Mouse (Mus musculus) left cerebral cortex, adult 2 months (tissue): ENCODE results near the gene Ank2. TPM values are rescaled to one million over a fixed set of nuclear protein-coding genes. Genes with fewer than 3 reads are reported as not detected.

Experiments
- DNase-seq, 2 experiments: peaks; one replicate each; pipeline ENCODE4 v3.0.0; 2021 to 2022; ENCODE audit warnings: low spot score in 2 of 2, mixed read lengths in 1 of 2; ENCODE audit errors: extremely low spot score in 1 of 2
- H3K27ac ChIP-seq: fragments of 200-600 bp; 2 replicates; pipeline ENCODE4 v1.8.1; 2022
- H3K4me3 ChIP-seq: fragments of 200-600 bp; 2 replicates; pipeline ENCODE4 v1.8.1; 2022
- CTCF ChIP-seq: fragments of 200-600 bp; IDR thresholded peaks from 2 replicates; pipeline ENCODE4 v1.8.1; 2022; ENCODE audit warnings: antibody characterized with exemption, mild to moderate bottlenecking, moderate library complexity
- intact Hi-C: fragments of 180-260 bp; cut with DNase I; formaldehyde crosslinking; loops from one replicate; pipeline ENCODE4 v1.15.1; 2025
- long read RNA-seq, 2 experiments: library from polyadenylated mRNA; stranded (forward); transcript quantifications; one replicate each; pipeline ENCODE4 v2.0.0; 2021; ENCODE audit warnings: borderline mapping rate in 2 of 2
- total RNA-seq, 2 experiments: library from RNA; stranded (reverse); gene quantifications; 2 replicates each; pipeline ENCODE4 v1.2.3; 2021

Ank2 gene
- total RNA-seq: 100 to 1,000 TPM; 905 to 916 TPM
- long read RNA-seq, experiment 1, full-length matches to known transcripts: 83 of 243 reads
- long read RNA-seq, experiment 1, partial matches to known transcripts: 75 of 243 reads
- long read RNA-seq, experiment 1, other reads (novel, unspliced or antisense): 85 of 243 reads
- long read RNA-seq, experiment 2, full-length matches to known transcripts: 79 of 227 reads
- long read RNA-seq, experiment 2, partial matches to known transcripts: 77 of 227 reads
- long read RNA-seq, experiment 2, other reads (novel, unspliced or antisense): 71 of 227 reads

DNA sequence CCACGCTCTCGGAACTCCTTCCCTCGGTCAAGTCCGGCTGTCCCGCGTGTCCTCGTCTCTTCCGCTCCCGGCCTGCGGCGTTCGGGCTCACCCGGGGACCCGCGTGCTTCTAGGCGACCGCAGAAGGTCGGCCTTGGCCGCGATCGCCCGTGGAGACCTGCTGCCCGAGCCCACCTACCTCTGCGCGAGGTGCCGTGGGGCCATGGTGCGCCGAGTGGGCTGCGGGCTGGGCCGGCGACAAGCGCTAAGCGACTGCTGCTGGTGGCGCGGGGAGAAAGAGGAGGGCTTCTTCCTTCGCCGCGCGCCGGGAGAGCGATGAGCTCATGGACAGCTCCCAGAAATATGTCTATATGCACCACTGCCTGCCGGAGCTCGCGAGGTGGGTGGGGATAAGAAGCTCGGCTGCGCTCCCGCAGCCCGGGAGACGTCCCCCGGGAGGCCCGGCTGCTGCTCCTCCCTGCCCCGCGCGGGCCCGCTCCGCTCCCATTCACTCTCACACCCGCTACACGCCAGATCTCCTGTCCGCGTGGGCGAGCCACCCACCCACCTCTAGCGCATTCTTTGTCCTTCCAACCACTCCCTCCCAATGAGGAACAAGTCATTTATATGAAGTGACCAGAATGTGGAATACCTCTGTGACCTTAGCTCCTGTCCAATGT, at the start of gene Ank2:
Gene Ank2 (minus strand): TSS at position 609 of the 659 bp plus-strand sequence.
- peak within 1 kb of the TSS; percentile 87 for H3K4me3 ChIP-seq
- TF ChIP-seq CTCF: no peak
- intact Hi-C loops: loop anchor here (2.0 kb wide), 1 partner anchor 54 kb away; the partner anchor contains the start of genes Larp7 and Zgrf1
- peak; percentile 69 to 70 for DNase-seq
- H3K27ac ChIP-seq: peak within 1 kb of the TSS; percentile 91

DNA sequence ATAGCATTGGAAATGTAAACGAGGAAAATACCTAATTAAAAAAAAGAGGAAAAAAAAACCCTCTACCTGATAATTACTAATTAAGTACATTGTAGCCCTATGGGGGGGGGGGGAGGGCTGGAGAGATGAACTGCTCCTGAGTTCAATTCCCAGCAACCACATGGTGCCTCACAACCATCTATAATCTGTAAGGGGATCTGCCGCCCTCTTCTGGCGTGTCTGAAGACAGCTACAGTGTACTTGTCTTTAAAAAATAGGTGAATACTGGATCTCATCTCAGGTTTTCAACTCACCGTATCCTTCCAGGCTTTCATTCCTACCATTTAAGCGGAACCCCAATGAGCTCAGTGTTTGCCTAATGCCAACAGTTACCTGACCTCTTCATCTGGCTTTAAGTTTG, 48.7 kb upstream of the Ank2 start:
- TF ChIP-seq CTCF: peak; percentile 56
- Histone ChIP-seq H3K27ac (no peak overlapping the region), H3K4me3 (no peak overlapping the region)
- intact Hi-C loops: no loop called here
- no peak for DNase-seq

DNA sequence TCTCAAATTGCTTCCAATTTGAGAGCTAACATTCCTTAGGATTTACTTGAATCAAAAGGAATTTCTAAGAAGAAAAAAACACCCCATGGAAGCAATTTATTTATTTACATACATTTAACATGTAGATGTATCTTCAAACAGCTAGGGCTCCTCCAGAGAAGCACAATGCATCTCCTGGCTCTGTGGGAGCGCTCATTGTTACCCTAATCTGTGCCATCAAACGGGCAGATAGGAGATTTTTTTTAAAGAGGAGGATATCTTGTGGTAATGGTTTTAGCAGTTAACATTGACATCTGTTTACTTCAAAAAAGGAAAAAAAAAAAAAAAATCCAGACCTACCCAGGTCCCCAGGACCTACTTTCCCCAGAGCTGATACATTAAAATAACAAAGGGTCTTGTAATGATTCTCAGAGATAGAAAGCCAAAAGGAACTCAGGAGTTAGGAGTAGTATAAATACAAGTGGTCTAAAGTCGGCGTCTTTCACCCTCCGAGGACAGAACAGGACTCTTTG, 45.5 kb upstream of the Ank2 start:
- no peak for DNase-seq
- no peak for TF ChIP-seq CTCF
- intact Hi-C loops: no loop called here
- no peak overlapping the region for H3K27ac ChIP-seq
- no peak overlapping the region for H3K4me3 ChIP-seq

DNA sequence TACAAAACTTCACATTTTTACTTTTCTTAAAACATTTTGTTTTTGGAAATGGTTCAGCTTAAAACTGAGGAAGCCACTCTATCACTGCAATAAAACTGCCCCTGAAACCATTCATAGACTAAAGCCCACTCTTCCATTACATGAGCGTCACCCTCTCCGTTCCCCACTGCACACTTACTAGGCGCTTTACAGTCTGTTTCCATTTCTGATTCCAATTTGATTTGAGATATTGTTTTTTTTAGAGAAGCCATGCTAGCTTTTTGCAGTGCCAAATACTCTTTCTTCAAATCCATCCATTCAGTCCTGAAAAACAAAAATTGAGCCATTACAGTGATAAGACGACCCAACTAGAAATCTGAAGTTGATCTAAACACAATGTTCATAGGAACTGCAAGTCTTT, 44.8 kb upstream of the Ank2 start:
- TF ChIP-seq CTCF: no peak
- H3K4me3 ChIP-seq: no peak overlapping the region
- no peak overlapping the region for H3K27ac ChIP-seq
- intact Hi-C loops: no loop called here
- no peak for DNase-seq

DNA sequence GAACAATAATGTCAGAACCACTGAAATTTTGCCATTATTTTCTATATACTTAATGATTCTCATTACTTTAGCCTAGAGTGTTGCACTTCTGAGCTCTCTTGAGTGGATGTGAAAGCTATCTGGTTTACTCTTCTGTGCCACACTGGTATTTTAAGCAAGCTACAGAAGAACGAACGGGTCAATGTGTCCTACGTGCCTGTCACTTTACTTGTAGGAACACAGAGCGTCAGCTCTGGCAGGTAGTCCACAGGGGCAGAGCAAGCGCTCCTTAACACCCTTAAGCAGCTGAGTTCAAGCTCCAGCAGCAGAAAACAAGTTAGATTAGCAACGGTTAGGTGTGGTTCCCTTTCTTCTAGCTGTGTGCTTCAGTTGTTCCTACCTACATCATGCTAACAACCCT, 40.0 kb upstream of the Ank2 start:
- intact Hi-C loops: no loop called here
- Histone ChIP-seq H3K27ac (no peak overlapping the region), H3K4me3 (no peak overlapping the region)
- TF ChIP-seq CTCF: no peak
- DNase-seq: no peak

DNA sequence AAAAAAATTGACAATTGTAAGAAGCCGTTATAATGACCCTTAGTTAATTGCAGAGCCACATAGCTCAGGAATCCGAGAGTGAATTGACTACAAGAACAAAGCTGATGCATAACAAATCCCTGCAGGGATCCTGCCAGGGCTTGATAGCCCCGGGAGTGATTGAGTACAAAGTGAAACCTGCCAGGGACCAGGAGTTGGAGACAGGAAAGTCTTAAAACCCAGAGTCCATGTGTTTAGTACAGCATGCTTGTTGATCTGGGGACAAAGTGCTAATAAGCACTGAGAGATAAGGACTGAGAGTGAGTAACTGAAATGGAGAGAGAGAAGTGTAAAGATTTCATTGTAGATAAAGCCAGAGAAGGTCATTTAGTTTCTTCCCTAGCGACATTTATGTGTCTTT, 31.1 kb upstream of the Ank2 start:
- intact Hi-C loops: no loop called here
- H3K4me3 ChIP-seq: no peak overlapping the region
- H3K27ac ChIP-seq: no peak overlapping the region
- TF ChIP-seq CTCF: no peak
- no peak for DNase-seq

DNA sequence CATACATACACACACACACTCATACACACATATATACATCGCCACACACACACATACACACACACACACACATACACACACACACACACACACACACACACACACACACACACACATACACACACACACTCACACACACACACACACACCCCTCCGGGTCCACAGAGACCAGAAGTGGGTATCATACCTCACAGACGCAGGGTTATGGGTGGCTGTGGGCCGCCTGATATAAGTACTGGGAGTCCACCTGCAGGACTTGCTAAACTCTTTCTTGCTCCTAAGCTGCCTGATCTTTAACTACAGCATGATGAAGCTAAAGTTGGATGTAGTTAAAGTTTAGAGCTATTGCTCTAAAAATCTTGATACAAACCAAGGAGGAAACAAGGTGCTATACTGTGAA, 30.7 kb upstream of the Ank2 start:
- no peak for TF ChIP-seq CTCF
- intact Hi-C loops: no loop called here
- DNase-seq: no peak
- Histone ChIP-seq H3K4me3 (no peak overlapping the region), H3K27ac (no peak overlapping the region)

DNA sequence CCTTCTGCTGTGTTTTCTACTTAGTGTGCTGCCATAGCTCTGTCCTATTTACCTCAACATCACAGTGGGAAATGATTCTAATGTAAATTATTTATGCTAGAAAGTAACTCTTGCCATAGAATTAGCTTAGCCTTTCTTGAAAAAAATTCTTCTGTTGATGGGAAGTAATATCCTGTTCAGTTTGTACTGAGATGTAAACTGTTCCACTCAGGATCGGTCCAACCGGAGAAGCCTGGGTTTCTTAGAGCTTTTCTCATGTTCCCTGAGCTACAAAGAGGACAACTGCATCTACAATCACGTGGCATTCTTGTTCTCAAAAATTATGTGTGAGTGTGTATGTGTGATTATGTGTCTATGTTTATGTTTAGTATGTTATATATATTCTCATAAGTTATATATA, 30.1 kb upstream of the Ank2 start:
- no peak for DNase-seq
- Histone ChIP-seq H3K27ac (no peak overlapping the region), H3K4me3 (no peak overlapping the region)
- no peak for TF ChIP-seq CTCF
- intact Hi-C loops: no loop called here

DNA sequence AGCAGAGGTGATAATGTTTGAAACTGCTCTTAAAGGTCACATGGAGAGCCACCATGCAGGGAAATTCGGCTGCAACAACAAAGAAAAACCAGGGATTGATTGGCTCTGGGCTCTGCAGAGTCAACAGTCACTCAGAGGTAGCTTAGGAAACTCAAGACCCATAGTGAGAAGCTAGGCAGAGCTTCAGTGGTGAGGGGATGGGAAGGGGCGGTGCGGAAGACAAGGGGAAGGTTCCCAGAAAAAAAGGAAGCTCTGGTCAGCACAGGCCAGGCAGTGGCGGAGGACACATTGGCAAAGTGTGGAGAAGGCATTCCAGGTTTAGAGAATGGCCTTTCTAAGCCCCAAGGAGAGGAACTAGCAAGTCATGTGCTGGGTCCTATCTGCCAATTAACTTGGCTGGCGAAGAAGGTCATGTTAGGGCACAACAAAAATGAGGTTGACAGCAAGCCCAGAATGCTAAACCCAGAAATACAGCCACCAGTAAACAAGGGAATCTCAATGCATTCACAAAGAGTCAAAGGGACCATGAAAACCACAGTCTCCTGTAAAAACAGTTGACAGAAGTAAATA, 28.4 kb upstream of the Ank2 start:
- H3K4me3 ChIP-seq: no peak overlapping the region
- intact Hi-C loops: no loop called here
- H3K27ac ChIP-seq: no peak overlapping the region
- no peak for DNase-seq
- no peak for TF ChIP-seq CTCF

DNA sequence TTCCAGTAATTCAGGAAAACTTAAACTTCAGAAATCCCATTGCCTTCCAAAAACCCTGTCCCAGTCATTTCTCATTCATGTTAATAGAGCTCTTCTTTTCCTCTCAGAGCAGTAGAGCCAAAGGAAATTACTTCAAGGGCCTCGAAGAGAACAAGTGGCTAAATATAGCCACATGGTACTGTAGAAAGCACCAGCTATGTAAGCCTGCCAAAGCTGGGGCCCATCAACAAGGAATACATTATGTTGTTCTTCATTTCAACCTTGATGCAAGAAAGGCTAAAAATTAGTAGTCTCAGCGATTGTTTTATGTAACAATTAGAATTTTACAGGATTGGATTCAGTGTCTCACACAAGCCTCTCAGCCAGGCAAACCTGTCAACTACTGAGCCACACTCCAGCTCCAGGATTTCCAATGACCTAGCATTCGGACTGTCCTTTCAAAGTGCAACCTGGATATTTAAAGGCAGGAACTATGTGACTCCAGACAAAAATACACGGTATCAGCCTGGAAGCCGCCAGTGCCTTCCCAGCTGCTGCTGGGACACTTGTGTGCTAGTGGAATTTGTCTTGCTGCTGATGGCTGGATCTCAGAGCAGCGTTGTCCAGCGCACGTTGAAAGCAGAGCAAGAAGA, 26.2 kb upstream of the Ank2 start:
- intact Hi-C loops: no loop called here
- no peak for DNase-seq
- H3K4me3 ChIP-seq: no peak overlapping the region
- no peak for TF ChIP-seq CTCF
- H3K27ac ChIP-seq: no peak overlapping the region

DNA sequence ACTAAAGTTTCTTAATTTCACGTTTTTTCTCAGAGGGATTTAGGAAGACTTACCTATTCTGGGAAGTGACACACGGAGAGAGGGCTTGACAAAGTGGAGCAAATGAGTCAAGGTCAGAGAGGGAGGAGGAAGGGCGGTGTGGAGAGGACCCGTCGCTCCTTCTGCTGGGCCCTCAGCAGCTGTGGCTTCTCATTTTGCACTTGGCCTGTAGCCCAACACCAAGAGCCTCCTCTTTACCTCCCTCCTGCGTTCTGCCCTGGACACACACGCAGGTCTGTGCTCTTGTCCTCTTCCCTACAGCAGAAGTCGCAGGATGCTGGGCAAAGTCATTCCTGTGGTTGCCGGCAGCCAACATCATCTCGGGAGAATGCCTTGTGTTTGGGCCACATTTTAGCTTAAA, 22.0 kb upstream of the Ank2 start:
- DNase-seq: no peak
- TF ChIP-seq CTCF: no peak
- Histone ChIP-seq H3K27ac (no peak overlapping the region), H3K4me3 (no peak overlapping the region)
- intact Hi-C loops: no loop called here

DNA sequence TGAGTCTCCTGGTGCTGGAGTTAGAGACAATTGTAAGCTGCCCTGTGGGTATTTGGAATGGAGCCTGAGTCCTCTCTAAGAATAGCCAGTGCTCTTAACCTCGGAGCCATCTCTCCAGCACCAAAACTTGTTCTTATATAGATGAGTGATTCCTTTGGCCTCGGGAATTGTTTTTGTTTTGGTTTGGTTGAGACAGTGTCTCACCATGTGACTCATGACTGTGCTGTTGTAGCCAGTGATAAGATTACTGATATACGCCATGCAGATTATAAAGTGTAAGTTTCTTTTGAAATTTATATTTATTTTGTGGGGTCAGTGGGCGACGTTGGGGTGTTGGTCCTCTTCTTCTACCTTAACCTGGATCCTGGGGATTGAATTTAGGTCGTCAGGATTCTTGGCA, 21.1 kb upstream of the Ank2 start:
- no peak overlapping the region for H3K27ac ChIP-seq
- no peak overlapping the region for H3K4me3 ChIP-seq
- TF ChIP-seq CTCF: no peak
- intact Hi-C loops: no loop called here
- no peak for DNase-seq
